Mouse (Mus musculus) cerebellum, adult 11 months (tissue): ENCODE measurements around the gene Fbxl18.
A peak's percentile ranks its signal among the peaks of the same experiment; 100 is the strongest.
"Not testable (repeated sequence)": the region's sequence is repeated elsewhere in the genome, so short reads cannot be mapped to it uniquely, and the experiment has no call there.

Experiments
- DNase-seq: peaks from one replicate; pipeline ENCODE4 v3.0.0; 2022

The Fbxl18 gene

DNA sequence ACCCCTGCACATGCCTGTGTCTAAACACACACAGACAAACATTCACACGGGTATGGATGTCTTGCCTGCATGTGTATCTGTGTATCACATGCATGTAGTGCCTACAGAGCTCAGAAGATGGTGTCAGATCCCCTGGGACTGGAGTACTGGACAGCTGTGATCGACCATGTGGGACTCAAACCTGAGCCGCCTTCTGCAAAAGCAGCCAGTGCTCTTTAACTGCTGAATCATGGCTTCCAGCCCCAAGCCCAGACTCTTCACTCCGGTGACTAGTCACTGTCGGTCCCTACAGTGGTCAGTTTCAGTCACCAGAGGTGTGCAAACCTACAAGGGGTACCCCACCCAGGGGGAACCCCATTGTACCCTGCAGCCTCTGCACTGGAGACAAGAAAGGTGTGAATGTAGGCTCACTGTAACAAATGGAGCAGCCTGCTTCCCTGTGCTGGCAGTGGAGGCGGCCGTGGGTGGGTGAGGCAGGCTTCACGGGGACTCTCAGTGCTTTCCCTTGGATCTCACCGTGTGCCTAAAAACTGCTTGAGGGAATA, 3.9 kb upstream of the Fbxl18 start:
- DNase-seq, result no peak

DNA sequence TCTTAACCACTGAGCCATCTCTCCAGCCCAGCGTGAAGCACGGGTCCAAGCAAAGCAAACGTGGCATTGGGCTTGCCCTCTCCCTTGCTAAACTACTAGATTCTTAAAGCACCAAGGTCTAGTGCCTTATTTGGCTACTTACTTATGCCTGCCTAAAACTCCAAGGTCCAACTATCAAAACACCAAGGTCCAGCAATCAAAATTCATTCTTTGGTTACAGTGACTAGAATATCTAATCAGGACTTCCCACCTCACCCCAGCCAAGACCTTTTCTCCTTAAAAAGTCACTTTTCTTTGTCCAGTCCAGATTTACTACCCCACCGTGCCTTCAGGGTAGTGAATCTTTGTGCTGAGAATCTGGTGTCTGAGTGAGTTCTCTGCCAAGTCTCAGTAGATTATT, 3.1 kb upstream of the Fbxl18 start:
- no peak for DNase-seq

DNA sequence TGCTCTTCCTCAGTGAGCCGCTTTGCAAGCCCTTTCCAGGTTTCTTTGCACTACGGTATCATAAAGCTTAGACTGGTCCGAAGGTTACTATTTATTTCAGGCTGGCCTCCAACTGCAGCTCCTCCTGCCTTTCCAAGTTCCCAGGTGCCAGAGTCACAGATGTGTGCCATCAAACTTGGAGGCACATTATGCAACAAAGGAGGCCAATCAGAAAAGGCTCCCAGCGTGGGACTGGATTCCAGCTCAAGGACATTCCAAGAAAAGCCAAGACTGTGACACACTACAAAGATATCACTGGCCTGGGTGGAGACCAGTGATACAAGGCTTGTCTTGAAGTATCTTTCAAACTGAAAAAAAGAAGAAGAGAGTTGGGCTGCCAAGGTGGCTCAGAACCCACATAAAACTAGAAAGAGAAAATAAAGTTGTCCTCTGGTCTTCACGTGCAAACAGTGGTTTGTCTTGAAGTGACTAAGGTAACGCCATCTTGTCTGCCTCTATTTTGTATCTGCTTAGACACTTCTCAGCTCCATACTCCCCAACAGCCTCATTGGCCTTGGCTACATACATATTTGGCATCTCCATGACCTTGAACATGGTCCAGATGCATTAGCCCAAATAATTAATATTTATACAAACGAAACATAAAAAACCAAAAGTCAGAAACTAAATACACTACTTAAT, 2.5 kb upstream of the Fbxl18 start:
- DNase-seq, result no peak

DNA sequence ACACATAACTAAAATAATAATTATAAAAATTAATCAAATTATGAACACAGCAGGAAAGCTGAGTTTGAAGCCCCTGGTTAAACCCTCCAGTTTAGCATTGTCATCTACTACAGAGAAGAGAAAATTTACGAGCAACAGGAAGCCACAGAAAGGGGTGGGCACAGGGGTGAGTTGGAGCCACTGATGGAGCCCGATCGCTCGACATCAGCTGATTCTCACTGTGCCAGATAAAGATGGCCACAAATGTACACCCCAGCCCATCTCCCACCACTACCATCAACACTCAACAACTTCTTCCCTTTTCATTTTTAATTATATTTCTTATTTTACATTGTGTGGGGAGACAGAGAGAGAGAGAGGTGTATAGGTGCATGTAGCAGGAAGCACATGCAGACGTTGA, 1.5 kb upstream of the Fbxl18 start:
- no peak for DNase-seq

DNA sequence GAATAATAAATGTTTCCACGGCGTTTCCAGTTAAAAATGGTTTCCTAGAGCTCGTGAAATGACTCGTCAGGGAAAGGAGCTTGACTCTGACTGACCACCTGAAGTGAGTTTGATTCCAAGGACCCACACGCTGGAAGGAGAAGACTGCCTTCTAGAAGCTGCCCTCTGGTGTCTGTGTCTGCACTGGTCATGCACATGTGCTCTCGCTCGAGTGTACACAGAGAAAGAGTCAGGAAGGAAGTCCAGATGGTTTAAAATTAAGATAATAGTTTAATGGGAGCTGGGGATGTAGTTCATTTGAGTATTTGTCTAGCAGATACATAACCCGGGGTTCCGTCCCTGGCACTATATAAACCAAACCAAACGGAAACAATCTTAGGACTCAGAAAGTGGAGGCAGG, 971 bp upstream of the Fbxl18 start:
- no peak for DNase-seq

DNA sequence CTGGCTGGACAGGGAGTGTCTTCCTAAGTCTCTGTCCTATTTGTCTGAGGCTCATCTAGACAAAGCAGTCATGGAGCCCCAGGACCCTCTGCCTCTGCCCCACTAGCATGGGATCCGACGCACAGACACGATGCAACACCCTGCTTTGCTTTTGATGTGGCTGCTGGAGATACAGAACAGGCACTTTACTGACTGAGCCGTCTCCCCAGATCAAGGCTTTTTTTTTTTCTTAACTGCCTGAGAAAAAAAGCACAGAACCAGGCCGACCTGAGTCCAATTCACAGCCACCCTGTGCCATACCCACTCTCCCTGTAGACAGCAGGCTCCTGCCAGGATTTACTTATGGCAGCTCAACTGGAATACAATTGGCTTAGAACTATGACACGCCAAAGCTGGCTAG, 3.8 kb downstream of the Fbxl18 start:
- no peak for DNase-seq

DNA sequence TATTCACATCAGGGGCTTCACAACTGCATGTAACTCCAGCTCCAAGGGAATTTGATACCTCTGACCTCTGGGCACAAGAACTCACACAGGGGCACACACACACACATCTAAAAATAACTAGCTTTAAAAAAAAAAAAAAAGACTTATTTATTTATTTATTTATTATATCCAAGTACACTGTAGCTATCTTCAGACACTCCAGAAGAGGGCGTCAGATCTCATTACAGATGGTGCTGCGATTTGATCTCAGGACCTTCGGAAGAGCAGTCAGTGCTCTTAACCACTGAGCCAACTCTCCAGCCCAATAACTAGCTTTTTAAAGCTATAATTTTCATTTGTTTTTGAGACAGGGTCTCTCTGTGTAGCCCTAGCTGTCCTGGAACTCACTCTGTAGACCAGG, 7.7 kb downstream of the Fbxl18 start:
- DNase-seq, result not testable (repeated sequence)

DNA sequence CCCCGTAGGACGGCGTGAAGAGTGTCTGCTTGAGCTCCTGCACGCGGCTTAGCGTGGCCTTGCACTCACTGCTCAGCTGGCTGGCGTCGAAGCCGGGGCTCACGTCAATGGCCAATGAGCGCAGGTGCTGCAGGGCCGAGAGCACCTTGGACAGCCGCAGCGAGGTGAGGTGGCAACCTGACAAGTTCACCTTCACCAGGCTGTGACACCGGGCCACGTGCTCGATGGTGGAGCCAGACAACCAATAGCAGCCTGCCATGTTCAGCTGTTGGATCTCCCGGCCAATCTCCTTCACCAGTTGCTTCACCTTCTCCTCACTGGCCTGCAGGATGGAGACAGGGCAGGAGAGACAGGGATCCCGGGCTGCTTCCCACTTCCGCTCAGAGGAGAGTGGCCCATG, 8.5 kb downstream of the Fbxl18 start:
- no peak for DNase-seq

DNA sequence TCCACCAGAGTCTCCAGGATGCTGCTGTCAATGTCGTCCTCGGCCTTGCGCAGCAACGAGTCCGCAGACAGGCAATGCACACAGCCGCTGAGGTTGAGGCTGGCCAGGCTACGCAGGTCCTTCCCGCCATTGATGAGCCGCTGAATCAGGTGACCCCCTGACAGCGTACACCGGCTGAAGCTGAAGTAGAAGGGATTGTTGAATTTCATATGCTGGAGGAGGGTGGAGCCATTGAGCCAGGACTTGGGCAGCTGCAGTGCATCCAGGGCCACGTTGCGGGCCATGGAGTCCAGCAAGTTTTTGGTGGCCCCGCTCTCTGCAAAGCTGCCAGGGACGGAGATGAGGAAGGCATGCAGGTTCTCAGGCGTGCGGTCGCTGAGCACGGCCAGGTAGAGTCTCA, 9.0 kb downstream of the Fbxl18 start:
- DNase-seq, result no peak

DNA sequence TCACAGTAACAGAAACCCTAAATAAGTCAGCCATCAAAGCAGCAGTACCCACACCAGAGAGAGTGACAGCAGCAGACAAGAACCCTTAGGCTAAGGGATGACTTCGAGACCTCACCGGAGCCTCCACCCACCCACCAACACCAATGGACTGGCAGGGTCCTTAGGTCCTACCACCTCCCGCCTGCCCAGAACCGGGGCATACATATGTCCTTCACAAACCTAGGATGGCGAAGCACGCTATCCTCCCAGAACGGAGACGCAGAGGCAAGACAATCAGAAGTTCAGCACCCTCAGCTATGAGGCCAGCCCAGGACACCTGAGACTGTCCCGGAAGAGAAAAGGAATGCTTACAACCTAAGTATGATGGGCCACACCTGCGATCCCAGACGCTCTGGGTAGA, 12.8 kb downstream of the Fbxl18 start:
- no peak for DNase-seq

DNA sequence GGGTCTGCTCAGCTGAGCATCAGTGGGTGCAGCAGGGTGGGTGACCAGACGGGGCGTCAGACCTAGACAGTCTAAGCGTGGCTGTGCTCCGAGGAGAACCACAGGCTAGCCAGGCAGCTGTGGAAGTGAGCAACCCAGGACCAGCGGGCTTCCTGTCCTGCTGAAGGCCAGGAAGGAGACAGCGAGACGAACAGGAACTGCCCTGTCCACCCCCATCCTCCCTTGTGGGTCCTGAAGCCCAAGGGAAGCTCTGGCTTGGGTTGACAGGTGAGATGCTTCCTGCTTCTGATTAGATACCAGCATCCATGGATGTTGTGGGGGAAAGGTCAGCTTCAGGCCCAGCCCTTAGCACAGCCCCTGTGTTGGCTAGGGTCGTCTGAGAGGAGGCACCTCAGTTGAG, 13.3 kb downstream of the Fbxl18 start:
- no peak for DNase-seq

DNA sequence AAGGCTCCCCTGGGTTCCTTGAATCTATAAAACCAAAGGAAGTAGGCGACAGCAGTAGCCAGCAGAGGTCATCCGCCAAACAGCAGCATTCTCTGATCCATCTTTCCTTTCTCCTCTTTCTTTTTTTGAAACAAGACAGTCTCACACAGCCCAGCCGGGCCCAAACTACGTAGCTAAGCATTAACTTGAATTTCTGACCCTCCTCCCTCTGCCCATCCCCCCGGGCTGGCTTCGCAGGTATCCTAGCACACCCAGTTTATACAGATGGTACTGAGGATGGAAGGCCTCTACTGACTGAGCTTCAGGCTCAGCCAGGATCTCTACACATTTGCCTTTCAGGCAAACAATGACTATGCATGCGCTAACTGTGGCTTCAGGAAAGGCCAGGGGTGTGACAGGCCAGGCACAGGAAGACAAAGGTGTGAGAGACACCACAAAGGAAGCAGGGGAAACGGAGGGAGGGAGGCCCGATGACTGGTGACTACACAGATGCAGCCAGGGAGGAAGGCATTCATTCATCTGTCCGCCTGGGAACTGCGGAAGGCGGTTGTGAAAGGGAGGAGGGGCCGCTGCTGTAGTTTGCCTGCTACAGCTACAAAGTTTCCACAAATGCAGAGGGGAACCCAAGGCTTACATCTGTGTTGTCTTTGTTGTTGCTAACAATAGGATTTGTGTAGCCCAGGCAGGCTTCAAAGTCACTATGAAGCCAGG, 14.3 kb downstream of the Fbxl18 start:
- no peak for DNase-seq

DNA sequence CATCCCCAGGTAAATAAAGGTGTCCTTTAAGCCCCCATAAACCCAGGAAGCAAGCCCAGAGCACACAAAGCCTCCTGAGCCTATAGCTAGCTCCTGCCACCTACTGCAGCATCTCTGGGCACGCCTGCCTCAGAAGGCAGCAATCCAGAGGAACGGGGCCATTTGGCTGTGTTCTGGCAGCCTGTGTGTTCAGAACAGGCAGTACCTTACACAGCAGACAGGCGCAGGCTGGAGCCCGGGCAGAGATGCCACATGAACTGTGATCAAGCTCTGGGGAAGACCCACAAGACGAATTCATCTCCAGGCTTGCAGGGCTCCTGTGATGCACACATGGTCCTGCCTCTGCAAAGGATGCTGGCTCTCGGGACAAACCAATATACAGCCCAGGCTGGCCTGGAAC, 15.0 kb downstream of the Fbxl18 start:
- peak; percentile 67 for DNase-seq

DNA sequence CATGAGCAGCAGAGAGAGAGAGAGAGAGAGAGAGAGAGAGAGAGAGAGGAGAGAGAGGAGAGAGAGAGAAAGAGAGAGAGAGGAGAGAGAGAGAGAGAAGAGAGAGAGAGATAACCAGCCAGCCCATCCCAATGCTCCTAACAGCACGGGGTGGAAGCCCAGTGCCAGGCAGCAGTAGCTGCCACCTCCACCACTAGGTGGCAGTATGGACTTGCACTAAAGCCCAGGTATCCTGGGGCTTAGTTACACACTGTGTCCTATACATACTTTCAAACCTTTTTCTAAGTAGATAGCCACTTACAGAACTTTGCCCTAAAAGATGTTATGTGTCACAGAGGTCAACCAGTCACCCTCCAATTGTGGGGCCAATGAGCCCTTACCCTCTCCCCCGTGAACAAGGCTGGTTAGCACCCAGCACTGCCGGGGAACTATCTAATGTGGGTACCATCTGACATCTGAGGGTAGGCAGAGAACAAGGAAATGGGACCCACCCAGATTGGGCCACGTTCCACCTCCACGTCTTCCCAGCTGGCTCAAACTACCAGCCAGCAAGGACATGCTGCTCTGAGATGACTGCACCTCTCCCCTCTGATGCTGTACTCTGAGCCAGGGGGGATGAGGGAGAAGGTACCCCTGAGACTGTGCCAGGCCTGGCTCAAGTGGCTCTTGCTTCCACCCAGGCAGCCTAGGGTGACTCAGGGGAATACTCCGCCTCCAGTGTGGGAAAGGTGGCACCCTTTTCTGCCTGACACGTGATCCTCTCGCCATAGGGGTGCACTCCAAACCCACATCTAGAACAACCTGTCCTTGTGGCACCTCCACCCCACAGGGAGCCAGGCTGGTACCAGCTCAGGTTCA, 15.7 kb downstream of the Fbxl18 start:
- peak; percentile 84 for DNase-seq

DNA sequence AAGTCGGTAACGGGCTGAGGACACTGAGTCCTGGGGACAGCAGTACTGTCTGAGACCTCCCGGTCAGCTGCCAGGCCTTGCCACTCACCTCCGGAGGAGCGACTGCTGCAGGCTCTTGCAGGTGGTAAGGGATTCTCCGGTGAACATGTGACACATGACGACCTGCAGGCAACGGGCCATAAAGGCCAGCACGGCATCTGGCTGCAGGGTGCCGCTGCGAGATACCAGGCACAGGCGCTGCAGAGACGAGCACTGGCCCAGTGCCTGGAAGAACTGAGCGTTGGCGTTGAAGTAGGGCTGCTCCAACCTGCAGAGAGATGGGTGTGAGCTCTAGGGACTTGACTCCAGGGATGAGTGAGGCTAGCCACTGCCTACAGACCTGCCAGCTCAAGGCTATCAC, 16.7 kb downstream of the Fbxl18 start:
- DNase-seq, result peak; percentile 68

DNA sequence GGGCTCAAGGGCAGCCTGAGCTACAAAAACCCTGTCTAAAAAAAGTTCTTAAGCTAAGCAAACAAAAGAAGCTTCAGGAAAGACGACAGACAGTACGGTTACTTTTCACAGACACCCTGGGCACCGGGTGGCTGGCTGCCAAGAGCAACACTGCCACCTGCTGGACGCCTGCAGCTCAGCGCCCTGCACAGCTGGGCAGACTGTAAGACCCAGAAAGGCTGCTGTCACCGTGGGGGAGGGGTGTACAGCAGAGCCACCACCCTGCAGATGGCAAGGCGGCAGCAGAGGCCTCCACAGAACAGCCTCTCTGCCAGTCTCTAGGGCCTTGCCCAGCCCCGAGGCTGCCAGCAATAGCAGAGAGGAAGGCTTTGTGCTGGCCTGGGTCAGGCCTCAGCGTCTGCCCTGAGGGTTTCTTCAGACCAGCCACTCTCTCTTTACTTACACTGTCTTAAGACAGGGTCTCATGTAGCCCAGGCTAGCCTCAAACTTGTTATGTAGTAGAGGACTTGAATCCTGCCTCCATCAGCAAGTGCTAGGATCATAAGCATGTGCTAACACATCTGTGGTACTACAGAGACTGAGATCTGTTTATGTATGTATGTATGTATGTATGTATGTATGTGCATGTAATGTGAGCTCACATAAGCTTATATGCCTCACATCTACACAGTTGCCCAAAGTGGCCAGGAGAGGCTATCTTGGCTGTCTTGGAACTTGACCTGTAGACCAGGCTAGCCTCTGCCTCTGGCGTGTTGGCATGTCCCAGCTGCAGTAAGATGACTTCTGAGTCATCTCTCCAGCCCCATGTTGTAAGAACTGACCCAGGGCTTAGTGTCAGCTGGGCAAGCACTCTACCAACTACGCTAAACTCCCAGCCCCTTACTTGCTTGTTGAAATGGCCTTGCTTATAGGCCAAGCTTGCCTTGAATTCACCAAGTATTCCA, 17.6 kb downstream of the Fbxl18 start:
- DNase-seq, result peak; percentile 78

DNA sequence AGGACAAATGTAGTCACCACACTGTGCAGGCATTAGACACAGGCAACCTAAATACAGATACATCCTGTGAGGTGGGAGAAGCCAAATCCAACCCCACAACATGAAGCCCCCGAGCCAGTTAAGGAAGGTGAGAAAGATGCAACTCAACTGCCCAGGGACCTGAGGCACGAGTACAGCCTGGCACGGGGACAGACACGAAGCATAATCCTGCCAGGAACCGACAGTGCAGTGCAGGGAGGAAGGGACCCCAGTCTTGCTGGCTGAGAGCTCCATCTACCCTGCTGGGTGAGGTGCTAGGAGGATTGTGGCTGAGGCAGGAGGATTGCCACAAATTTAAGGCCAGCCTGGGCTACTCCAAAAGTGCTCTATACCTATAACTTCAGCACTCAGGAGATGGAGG, 18.3 kb downstream of the Fbxl18 start:
- DNase-seq, result no peak

DNA sequence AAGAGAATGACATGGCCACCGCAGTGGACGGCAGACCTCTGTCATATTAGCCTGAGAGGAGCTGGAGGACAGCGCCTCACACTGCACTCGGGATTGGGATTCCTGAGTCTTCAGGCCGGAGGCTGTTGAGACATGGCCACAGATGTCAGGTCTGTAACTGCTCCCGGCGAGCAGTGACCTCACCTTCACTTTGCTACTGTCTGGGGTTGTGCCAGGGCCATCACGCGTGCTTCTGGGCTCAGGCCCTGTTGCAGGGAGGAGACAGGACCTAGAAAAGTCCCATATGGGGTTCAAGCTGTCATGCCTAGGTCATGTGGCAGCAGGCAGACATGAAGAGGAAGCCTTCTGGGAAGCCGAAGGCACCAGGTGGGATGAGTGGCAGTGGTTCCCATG, 19.7 kb downstream of the Fbxl18 start:
- no peak for DNase-seq

DNA sequence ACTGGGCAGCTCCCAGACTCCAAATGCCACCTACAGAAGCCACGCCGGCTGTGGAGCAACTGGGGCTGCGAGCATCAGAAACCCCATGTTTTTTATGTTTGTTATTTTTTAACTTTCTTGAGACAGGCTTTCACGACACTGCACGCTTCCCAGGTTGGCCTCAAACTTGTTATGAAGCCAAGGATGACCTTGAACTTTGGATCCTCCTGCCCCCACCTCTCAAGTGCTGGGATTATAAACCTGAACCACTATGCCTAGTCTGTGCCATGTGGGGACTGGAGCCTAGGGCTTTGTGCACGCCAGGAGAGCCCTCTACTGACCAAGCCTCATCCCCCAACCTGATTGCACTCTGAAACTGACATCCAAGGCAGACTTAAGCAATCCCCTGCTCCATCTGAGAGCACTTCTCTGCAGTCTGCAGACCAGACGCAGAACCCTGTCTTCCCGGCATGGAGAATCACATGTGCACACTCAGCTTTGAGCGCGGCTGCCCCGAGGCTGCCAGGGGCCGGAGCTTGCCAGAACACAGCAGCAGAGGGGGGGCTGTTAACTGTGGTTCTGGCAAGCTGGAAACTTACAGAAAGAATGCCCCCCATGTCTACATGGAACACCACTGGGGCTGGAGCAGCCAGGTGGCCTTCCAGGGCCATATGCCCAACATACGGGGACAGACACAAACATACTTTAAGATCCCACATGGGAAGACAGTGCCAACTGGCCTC, 20.3 kb downstream of the Fbxl18 start:
- DNase-seq, result no peak

DNA sequence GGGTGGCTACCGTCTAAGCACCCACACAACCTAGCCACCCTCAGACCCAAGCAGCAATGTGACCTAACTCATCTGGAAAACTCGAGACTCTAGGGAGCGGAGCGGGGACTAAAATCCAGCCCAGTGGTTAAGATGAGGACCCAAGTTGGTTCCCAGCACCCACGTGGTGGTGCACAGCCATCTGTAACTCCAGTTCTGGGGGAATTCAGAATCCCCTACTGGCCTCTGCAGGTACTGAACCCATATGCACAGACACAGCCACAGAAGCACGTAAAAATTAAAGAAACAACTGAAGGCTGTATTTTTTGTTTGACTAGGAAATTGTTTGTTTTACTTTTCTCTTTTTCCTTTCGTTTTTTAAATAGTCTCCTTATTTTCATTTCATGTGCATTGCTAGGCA, 21.5 kb downstream of the Fbxl18 start:
- DNase-seq, result no peak

DNA sequence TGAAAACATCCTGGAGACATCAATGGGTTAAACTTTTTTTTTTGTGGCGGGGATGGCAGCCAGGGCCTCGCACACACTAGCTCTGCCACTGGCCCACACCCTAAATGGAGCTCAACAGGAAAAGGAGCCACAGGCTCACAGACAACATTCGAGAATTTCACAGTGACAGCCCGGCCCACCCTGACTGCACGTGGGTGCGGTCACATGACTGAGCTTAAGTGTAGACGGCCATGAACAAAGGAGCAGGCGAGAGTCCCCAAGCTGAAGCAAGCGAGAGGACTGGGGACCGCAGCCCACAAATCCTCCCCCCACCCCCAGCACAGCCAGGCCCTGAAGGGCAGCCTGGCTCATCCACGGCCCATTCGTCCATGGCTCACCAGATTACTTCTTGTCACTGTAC, 23.5 kb downstream of the Fbxl18 start:
- no peak for DNase-seq

DNA sequence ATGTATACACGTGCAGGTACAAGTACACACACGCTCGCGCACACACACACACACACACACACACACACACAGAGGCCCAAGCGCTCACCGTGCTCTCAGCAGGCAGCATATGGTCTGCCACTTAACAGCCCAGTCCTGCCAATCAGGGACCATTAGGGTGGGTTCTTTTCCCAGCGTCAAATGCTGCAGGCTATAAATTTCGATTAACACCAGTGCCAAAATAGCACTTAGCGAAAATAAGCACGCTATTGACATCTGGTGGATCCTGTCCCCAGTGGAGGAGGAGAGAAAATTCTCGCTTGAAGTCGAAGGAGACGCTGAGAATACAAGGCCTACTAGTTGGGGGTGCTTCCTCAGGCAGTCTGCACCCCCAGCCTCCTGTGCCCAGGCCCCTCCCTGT, 25.8 kb downstream of the Fbxl18 start:
- no peak for DNase-seq
